Mouse (Mus musculus): ENCODE data around the gene Zdhhc11. TPM values are rescaled to one million over a fixed set of nuclear protein-coding genes. Genes with fewer than 3 reads are reported as not detected.
"Not testable (repeated sequence)": the region's sequence is repeated elsewhere in the genome, so short reads cannot be mapped to it uniquely, and the experiment has no call there.

Gene Zdhhc11
- polyA plus RNA-seq, 1 experiment from 2014 or later = not detected

DNA sequence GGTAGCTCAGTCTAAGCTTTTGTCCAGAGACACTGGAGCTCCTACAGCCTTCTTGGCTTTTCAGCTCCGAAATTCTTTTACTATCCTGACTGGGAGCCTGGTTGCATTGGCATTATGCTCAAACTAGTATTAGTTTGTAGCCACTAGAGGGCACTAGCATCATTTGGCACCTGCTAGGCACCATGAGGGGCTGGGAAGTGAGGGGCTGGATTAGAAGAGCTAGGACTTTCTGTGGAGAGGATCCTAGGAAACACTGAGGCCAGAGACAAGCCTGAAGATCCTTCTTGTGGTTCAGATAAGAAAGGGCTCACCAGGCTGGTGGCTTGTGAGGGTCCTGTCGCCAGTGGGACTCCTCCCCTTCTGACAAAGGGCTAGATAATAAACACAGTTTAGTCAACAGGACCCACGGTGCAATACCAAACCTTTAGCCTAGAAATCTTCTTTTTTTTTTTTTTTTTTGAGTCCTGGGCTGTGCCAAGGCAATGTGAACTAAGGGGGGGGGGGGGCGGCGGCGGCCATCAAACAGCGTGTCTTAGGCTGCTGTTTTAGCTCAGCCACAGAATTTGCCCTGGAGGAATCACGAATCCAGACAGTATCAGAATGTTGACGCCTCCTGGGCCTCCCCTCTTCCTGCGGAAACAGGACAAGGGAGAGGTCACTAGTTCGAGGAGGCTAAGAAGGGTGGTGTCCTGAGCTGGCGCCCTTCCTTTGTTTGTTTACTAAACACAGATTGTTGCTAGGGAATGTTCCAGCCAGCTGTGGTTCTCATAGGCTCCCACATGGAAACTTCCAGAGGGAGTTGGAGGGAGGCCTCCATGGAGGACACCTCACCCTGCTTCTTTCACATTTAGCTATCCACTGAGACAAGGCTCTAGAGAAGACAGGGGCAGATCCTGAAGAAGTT lies 7.1 kb downstream of the Zdhhc11 start:
- no peaks in the 10 kb centered on the region for H3K36me3 ChIP-seq (replicated peaks)
- 32% methylated on average over 12 of the region's 12 CpGs for WGBS
- H3K4me3 ChIP-seq = no peak overlapping the region
- H3K27me3 ChIP-seq (replicated peaks; ENCODE audit: low read depth, poor library complexity, severe bottlenecking) = no peaks in the 10 kb centered on the region; the same call in 1 of the 2 replicates
- peak; percentile 61 for DNase-seq (ENCODE audit: low spot score)
- H3K27ac ChIP-seq (replicated peaks) = no peak overlapping the region
- no peaks in the 10 kb centered on the region for H3K9me3 ChIP-seq
- peaks cover 8% of the 10 kb centered on the region; the same call in 1 of the 2 replicates for H3K4me1 ChIP-seq

DNA sequence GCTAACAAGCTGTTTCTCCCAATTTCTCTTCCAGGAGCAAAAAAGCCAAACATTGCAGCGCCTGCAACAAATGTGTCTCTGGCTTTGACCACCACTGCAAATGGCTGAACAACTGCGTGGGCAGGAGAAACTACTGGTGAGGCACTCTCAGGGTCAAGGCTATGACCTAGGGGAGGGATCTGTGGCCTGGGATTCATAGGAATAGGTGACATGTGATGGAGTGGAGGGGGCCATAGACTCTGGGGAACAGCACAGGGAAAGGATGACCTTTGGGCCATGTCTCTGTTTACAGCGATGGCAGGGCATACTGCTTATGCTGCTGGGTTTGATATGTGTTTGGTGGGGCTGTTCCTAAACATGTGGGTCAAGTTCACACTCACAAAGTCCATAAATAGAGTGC lies 10.9 kb downstream of the Zdhhc11 start:
- Histone ChIP-seq H3K27me3 (replicated peaks; ENCODE audit: low read depth, poor library complexity, severe bottlenecking) (no peaks in the 10 kb centered on the region; the same call in 1 of the 2 replicates), H3K4me3 (no peak overlapping the region), H3K4me1 (peaks cover 8% of the 10 kb centered on the region; the same call in 1 of the 2 replicates), H3K9me3 (no peaks in the 10 kb centered on the region), H3K27ac (replicated peaks) (no peak overlapping the region), H3K36me3 (replicated peaks) (no peaks in the 10 kb centered on the region)
- WGBS = 86% methylated on average over 3 of the region's 3 CpGs
- DNase-seq (ENCODE audit: low spot score) = no peak

DNA sequence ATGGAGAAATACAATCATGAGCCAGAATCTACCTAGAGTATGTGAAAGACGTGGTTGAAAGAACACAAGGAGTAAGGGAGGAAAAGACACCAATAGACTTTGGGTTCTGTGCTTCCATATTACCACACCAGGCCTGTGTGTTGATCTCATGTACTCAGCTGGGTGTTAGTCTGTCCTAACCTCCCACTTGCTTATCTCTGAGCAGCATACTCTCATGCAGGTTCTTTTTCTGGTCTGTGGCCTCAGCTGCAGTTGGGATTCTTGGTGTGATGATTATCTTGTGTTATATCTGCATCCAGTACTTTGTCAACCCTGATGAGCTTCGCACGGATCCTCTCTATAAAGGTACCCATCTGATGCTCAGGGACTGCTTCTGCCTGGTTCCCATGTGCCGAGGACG lies 13.3 kb downstream of the Zdhhc11 start:
- Histone ChIP-seq H3K4me1 (no peaks in the 10 kb centered on the region), H3K27me3 (replicated peaks; ENCODE audit: low read depth, poor library complexity, severe bottlenecking) (no peaks in the 10 kb centered on the region), H3K9me3 (no peaks in the 10 kb centered on the region), H3K36me3 (replicated peaks) (no peaks in the 10 kb centered on the region), H3K4me3 (no peak overlapping the region), H3K27ac (replicated peaks) (no peak overlapping the region)
- 86% methylated on average over 5 of the region's 5 CpGs for WGBS
- DNase-seq (ENCODE audit: low spot score) = no peak

DNA sequence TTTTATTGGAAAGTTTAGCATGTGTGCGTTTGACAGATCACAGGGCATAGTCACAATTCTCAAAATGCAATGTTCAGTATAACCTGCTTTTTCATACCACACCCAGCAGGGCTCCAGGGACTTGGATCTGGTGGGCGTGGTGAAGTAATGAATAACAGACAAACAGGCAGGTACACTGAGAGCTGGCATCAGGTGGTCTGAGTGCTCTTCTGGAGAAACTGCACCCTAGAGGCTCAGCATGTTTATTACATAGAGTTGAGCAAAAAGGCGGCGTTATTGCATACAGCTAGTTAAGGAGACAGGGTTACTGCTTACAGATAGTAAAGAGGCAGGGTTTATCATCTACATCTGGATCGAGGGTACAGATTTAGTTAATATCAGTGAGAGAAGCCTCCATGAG lies 26.7 kb downstream of the Zdhhc11 start:
- 80% methylated on average over 5 of the region's 5 CpGs for WGBS
- Histone ChIP-seq H3K4me1 (no peaks in the 10 kb centered on the region), H3K36me3 (replicated peaks) (no peaks in the 10 kb centered on the region), H3K4me3 (no peak overlapping the region), H3K27me3 (replicated peaks; ENCODE audit: low read depth, poor library complexity, severe bottlenecking) (no peaks in the 10 kb centered on the region), H3K27ac (replicated peaks) (no peak overlapping the region), H3K9me3 (no peaks in the 10 kb centered on the region)
- DNase-seq (ENCODE audit: low spot score) = no peak

DNA sequence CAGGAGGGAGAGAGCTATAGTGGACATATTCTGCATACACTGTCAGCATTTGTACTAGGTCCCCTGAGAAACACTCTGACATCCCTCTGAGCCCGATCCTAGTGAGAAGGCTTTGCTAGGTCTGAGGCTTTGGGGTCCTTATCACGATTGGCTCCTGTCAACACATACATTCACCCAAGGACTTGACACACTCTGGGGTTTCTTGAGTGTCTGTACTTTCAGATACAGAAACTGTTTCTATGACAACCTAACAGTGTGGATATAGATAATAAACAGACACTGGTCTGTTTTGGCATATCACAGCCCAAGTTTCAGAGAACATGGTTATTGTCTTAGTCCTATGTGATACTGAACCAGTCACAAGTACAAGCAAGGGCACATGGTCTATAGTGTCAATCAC lies 27.1 kb downstream of the Zdhhc11 start:
- H3K27ac ChIP-seq (replicated peaks) = no peak overlapping the region
- no peak overlapping the region for H3K4me3 ChIP-seq
- WGBS = 79% methylated on average over 2 of the region's 2 CpGs
- no peaks in the 10 kb centered on the region for H3K36me3 ChIP-seq (replicated peaks)
- H3K9me3 ChIP-seq = no peaks in the 10 kb centered on the region
- no peaks in the 10 kb centered on the region for H3K27me3 ChIP-seq (replicated peaks; ENCODE audit: low read depth, poor library complexity, severe bottlenecking)
- H3K4me1 ChIP-seq = no peaks in the 10 kb centered on the region
- no peak for DNase-seq (ENCODE audit: low spot score)

DNA sequence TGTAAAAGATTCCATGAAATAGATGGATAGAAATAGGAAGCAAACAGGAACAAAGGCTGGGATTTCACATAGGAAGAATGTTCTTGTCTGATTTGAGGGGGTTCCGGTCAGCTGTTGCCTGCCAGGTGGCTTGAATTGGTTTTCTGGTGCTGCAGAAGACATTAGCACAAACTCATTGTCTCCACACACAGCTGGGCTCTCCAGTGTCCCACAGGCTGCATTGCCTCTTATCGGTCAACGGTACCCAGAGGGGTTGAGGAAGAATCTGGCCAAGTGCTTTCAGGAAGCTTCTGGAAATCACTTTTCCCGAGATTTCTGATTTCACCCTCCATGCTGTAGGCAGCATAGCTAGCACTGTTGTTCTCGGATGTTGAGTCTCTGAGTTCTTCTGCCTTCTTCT lies 27.6 kb downstream of the Zdhhc11 start:
- 84% methylated on average over 5 of the region's 5 CpGs for WGBS
- Histone ChIP-seq H3K9me3 (no peaks in the 10 kb centered on the region), H3K36me3 (replicated peaks) (no peaks in the 10 kb centered on the region), H3K27me3 (replicated peaks; ENCODE audit: low read depth, poor library complexity, severe bottlenecking) (no peaks in the 10 kb centered on the region), H3K27ac (replicated peaks) (no peak overlapping the region), H3K4me3 (no peak overlapping the region), H3K4me1 (no peaks in the 10 kb centered on the region)
- no peak for DNase-seq (ENCODE audit: low spot score)

DNA sequence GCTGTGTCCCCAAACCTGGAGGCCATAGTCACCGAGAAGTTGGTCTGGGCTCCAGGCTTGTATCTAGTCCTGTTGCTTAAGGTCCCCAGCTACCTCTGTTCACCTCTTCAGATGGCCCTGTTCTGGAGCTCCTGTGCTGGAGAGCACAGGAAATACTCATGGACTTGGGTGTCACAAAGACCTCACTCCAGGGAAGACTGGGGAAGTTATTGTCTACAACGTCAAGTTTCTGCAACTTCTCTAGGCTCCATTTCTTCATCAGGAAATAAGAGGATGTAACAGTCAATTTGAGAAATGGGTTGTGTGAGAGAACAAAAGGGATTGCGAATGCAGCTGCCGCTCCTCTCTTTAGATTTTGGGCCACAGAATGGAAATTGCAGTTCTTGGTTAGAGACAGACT lies 32.8 kb downstream of the Zdhhc11 start:
- no peaks in the 10 kb centered on the region for H3K4me1 ChIP-seq
- H3K4me3 ChIP-seq = no peak overlapping the region
- no peaks in the 10 kb centered on the region for H3K36me3 ChIP-seq (replicated peaks)
- no peak overlapping the region for H3K27ac ChIP-seq (replicated peaks)
- no peaks in the 10 kb centered on the region for H3K9me3 ChIP-seq
- 94% methylated on average over 4 of the region's 4 CpGs for WGBS
- peaks cover 3% of the 10 kb centered on the region; the same call in 1 of the 2 replicates for H3K27me3 ChIP-seq (replicated peaks; ENCODE audit: low read depth, poor library complexity, severe bottlenecking)
- no peak for DNase-seq (ENCODE audit: low spot score)

DNA sequence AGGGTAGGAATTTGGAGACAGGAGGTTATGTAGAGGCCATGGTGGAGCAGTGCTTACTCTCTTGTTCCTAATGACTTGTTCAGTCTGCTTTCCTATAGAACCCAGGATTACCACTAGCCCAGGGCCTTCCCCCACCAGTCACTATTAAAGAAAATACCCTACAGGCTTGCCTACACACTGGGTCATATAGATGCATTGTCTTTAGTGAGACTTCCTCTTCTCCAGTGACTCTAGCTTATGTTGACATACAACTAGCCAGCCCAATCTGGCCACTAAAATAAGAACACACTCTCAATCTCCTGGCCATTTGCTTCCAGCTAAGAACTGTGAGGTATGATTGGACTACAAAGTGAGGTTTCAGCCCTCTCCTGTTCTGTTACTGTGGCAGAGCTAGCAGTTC lies 36.9 kb downstream of the Zdhhc11 start:
- Histone ChIP-seq H3K4me1 (no peaks in the 10 kb centered on the region), H3K9me3 (no peaks in the 10 kb centered on the region), H3K4me3 (no peak overlapping the region), H3K27ac (replicated peaks) (no peak overlapping the region), H3K36me3 (replicated peaks) (no peaks in the 10 kb centered on the region), H3K27me3 (replicated peaks; ENCODE audit: low read depth, poor library complexity, severe bottlenecking) (peaks cover 9% of the 10 kb centered on the region)
- no peak for DNase-seq (ENCODE audit: low spot score)

DNA sequence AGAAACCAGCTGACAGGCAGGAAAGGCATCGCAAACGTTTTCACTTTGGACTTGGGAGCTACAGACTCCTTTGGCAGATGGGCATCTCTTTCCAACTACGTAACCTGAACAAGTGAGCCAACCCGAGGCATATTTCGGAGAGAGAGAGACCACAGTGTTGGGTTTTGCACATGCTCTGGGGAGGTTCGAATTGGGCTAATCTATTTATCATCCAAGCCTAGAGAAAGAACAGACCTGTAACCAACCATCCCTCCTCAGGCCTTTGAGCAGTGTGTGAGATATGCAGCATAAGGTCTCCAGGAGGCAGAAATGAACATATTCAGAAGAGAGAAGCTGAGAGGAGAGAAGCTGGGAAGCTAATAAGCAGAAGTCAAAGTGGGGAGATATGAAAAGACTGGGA lies 37.3 kb downstream of the Zdhhc11 start:
- Histone ChIP-seq H3K9me3 (no peaks in the 10 kb centered on the region), H3K27me3 (replicated peaks; ENCODE audit: low read depth, poor library complexity, severe bottlenecking) (peaks cover 9% of the 10 kb centered on the region), H3K36me3 (replicated peaks) (no peaks in the 10 kb centered on the region), H3K4me1 (no peaks in the 10 kb centered on the region), H3K27ac (replicated peaks) (no peak overlapping the region), H3K4me3 (no peak overlapping the region)
- no peak for DNase-seq (ENCODE audit: low spot score)
- 86% methylated on average over 6 of the region's 6 CpGs for WGBS

DNA sequence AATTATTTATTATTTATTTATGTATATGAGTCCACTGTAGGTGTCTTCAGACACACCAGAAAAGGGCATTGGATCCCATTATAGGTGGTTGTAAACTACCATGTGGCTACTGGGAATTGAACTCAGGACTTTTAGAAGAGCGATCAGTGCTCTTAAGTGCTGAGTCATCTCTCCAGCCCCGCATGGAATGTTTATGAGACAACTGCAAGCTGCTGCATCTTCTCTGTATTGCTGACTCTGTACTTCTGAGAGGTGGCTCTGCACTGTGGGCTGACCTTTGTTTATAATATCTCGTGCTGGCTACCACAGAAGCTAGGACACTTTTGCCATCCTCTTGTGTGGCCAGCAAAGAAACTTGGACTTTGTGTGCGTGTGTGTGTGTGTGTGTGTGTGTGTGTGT lies 37.8 kb downstream of the Zdhhc11 start:
- H3K36me3 ChIP-seq (replicated peaks) = no peaks in the 10 kb centered on the region
- H3K9me3 ChIP-seq = no peaks in the 10 kb centered on the region
- no peak overlapping the region for H3K4me3 ChIP-seq
- no peak overlapping the region for H3K27ac ChIP-seq (replicated peaks)
- peaks cover 9% of the 10 kb centered on the region for H3K27me3 ChIP-seq (replicated peaks; ENCODE audit: low read depth, poor library complexity, severe bottlenecking)
- no peaks in the 10 kb centered on the region for H3K4me1 ChIP-seq
- WGBS = 74% methylated on average over 4 of the region's 4 CpGs
- DNase-seq (ENCODE audit: low spot score) = no peak

DNA sequence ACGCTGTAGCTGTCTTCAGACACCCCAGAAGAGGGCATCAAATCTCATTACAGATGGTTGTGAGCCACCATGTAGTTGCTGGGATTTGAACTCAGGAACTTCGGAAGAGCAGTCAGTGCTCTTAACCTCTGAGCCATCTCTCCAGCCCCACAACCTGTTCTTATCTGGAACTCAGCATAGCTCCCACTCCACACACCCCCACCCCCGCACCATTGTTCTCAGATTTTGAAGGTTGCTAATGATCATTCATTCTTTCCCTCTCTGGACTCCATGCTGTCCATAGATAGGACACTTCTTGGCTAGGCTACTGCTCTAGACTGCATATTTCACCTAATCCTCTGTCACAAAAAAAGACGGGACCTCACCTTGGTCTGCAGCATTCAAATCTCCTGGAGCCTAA lies 43.2 kb downstream of the Zdhhc11 start:
- not testable (repeated sequence) for DNase-seq (ENCODE audit: low spot score)

DNA sequence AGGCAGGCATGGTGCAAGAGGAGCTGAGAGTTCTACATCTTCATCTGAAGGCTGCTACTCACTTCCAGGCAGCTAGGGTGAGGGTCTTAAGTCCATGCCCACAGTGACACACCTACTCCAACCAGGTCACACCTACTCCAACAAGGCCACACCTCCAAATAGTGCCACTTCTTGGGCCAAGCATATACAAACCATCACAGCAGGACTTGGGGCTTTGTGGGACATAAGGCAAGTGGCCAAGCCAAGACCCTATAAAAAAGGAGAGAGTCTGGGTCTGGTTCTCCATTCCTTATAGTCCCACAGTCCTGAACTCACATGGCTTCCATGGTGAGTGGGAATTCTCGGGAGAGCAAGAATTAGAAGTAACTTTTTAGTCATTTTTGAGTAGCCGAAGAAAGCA lies 44.6 kb downstream of the Zdhhc11 start:
- H3K4me3 ChIP-seq; H3K27ac ChIP-seq (replicated peaks); DNase-seq (ENCODE audit: low spot score); H3K9me3 ChIP-seq; H3K36me3 ChIP-seq (replicated peaks): not testable (repeated sequence)
- peaks cover 24% of the 10 kb centered on the region for H3K4me1 ChIP-seq
- WGBS = 78% methylated on average over 2 of the region's 2 CpGs
- peaks cover 68% of the 10 kb centered on the region for H3K27me3 ChIP-seq (replicated peaks; ENCODE audit: low read depth, poor library complexity, severe bottlenecking)

More for the DNA sequence above, 43.2 kb downstream of the Zdhhc11 start:
- H3K4me1 ChIP-seq = peaks cover 24% of the 10 kb centered on the region
- not testable (repeated sequence) for H3K4me3 ChIP-seq; H3K27ac ChIP-seq (replicated peaks); H3K36me3 ChIP-seq (replicated peaks); H3K9me3 ChIP-seq
- 92% methylated on average over 4 of the region's 4 CpGs for WGBS
- peaks cover 56% of the 10 kb centered on the region for H3K27me3 ChIP-seq (replicated peaks; ENCODE audit: low read depth, poor library complexity, severe bottlenecking)

DNA sequence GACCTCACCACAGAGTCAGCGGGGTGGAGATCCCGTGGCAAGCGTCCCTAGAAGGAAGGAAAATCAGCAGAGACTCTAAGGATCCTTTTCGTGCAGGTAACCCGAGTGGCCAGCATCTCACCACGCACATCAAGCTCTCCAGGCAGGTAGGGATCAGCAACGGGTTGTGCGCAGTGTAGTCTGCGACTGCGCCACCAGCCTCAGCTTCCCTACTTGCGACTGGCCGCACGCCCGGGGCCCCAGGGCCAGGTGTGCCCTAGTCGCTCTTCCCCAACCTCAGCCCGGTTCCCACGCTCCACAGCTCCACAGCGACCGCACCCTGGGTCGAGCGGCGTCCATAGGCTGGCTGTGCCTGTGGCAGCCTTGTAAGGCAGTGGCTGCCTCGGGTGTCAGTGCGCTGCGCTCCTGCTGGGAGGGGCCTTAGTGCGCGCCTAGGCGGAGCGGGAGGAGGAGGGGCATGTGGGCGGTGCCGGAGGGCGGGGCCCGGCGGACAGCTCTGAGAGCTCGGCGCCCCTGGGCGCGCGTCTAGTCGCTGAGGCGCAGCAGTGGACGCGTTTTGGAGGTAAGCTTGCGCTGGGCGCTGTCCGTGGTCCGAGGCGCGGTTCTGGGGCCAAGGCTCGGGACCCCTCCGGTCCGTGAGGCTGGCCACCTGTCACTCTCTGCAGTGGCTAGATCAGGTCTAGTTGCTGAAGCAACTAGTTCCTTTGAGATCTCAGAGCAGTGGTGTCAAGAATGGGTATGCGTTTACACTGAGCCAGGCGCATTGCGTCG lies 45.5 kb downstream of the Zdhhc11 start, which contains the start of gene Tppp:
TSS of gene Tppp (plus strand) at position 460 of the 771 bp plus-strand sequence.
- WGBS = under 1% methylated on average over 56 of the region's 56 CpGs
- DNase-seq (ENCODE audit: low spot score) = peak; percentile 92
- H3K27me3 ChIP-seq (replicated peaks; ENCODE audit: low read depth, poor library complexity, severe bottlenecking) = peaks cover 71% of the 10 kb centered on the region
- no peaks in the 10 kb centered on the region for H3K36me3 ChIP-seq (replicated peaks)
- H3K4me1 ChIP-seq = peaks cover 24% of the 10 kb centered on the region
- H3K27ac ChIP-seq (replicated peaks) = peak within 1 kb of the TSS; percentile 57
- H3K9me3 ChIP-seq = no peaks in the 10 kb centered on the region
- H3K4me3 ChIP-seq = peak within 1 kb of the TSS; percentile 68
